Mouse (Mus musculus): ENCODE results near the gene Ppp2r2c. TPM values are rescaled to one million over a fixed set of nuclear protein-coding genes. Genes with fewer than 3 reads are reported as not detected.

Ppp2r2c gene
- polyA plus RNA-seq, 1 experiment: 0.60 TPM

DNA sequence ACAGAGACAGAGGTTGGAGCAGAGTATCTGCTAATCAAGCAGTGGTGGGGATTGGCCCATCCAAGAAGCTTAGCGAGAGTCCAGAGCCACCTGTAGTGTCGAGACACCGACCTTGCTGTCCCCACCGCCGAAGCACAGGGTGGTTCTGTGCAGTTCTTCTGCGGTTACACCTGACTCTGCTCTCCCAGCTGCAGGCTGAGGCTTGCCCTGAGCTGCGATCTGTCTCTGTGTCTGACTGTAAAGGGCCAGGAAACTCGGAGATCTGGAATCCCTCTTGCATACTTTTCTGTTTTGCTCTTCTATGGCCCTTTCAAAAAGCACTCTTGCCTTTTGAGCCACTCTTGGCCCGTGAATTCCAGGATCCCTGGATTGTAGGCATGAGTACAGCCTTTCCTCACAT is 36.4 kb downstream of the Ppp2r2c start:
- Histone ChIP-seq H3K27ac (ENCODE audit: control insufficient read depth, insufficient read depth, low read depth, low read length, poor library complexity) (no peak overlapping the region), H3K4me3 (replicated peaks; ENCODE audit: control insufficient read depth, low read depth, low read length) (no peak overlapping the region), H3K4me1 (ENCODE audit: control insufficient read depth, insufficient read depth, low read length) (no peaks in the 10 kb centered on the region)
- 66% methylated on average over 9 of the region's 9 CpGs for WGBS
- TF ChIP-seq POLR2A (IDR thresholded peaks at IDR 0.05; ENCODE audit: borderline replicate concordance, control insufficient read depth, low read depth, low read length) (no peak), CTCF (IDR thresholded peaks at IDR 0.05; ENCODE audit: control insufficient read depth, insufficient read depth, low read length) (no peak)

DNA sequence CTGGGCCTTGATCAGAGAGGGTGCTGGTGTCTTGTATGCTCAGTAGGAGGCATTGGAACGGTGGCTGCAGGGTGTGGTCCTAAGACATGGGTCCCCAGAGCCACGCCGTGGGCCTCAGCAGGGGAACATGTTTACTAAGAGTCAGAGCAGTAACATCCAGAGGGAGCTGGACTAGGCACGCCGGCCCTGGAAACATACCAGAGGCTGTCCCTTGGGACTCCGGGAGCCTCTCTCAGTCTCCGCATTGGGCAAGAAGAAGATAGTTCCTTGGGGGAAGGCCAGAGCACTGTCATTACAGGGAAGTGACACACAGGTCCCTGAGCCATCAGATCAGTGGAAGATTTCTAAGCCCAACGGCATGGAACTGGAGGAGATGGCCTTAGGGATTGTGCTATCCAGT is 36.9 kb downstream of the Ppp2r2c start:
- Histone ChIP-seq H3K4me1 (ENCODE audit: control insufficient read depth, insufficient read depth, low read length) (no peaks in the 10 kb centered on the region), H3K4me3 (replicated peaks; ENCODE audit: control insufficient read depth, low read depth, low read length) (no peak overlapping the region), H3K27ac (ENCODE audit: control insufficient read depth, insufficient read depth, low read depth, low read length, poor library complexity) (no peak overlapping the region)
- TF ChIP-seq CTCF (IDR thresholded peaks at IDR 0.05; ENCODE audit: control insufficient read depth, insufficient read depth, low read length): no peak
- TF ChIP-seq POLR2A (IDR thresholded peaks at IDR 0.05; ENCODE audit: borderline replicate concordance, control insufficient read depth, low read depth, low read length): no peak
- 75% methylated on average over 8 of the region's 8 CpGs for WGBS

GRCm38 (mm10) chr5:36907695-36908094 is 39.4 kb downstream of the Ppp2r2c start:
- WGBS: 47% methylated on average over 10 of the region's 10 CpGs
- H3K4me3 ChIP-seq (replicated peaks; ENCODE audit: control insufficient read depth, low read depth, low read length): no peak overlapping the region
- H3K4me1 ChIP-seq (ENCODE audit: control insufficient read depth, insufficient read depth, low read length): no peaks in the 10 kb centered on the region
- TF ChIP-seq POLR2A (IDR thresholded peaks at IDR 0.05; ENCODE audit: borderline replicate concordance, control insufficient read depth, low read depth, low read length): no peak
- TF ChIP-seq CTCF (IDR thresholded peaks at IDR 0.05; ENCODE audit: control insufficient read depth, insufficient read depth, low read length): no peak
- no peak overlapping the region for H3K27ac ChIP-seq (ENCODE audit: control insufficient read depth, insufficient read depth, low read depth, low read length, poor library complexity)

- no peak overlapping the region for H3K4me3 ChIP-seq (replicated peaks; ENCODE audit: control insufficient read depth, low read depth, low read length)
- WGBS: 78% methylated on average over 21 of the region's 21 CpGs
- H3K27ac ChIP-seq (ENCODE audit: control insufficient read depth, insufficient read depth, low read depth, low read length, poor library complexity): no peak overlapping the region
- no peaks in the 10 kb centered on the region for H3K4me1 ChIP-seq (ENCODE audit: control insufficient read depth, insufficient read depth, low read length)
- no peak for TF ChIP-seq POLR2A (IDR thresholded peaks at IDR 0.05; ENCODE audit: borderline replicate concordance, control insufficient read depth, low read depth, low read length)
- no peak for TF ChIP-seq CTCF (IDR thresholded peaks at IDR 0.05; ENCODE audit: control insufficient read depth, insufficient read depth, low read length)
Measured at GRCm38 (mm10) chr5:36909545-36909944, 41.2 kb downstream of the Ppp2r2c start.

DNA sequence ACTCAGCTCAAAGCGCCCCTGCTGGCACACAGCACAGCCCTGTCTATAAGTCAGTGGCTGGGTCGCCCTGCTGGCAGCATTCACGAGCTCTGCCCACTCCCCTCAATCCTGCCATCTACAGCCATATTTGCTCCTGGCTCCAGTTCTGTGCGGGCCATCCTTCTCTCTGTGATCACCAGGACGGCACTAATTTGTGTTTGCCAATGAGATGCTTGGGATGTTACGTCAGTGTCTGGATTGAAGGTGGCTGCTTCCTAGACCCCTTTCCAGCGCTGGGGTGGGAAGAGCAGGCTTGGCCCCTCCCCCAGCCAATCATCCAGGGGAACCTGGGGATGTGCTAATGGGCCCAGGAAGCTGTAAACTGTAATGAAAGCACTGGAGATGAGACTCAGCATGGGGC is 42.7 kb downstream of the Ppp2r2c start:
- 26% methylated on average over 7 of the region's 7 CpGs for WGBS
- TF ChIP-seq CTCF (IDR thresholded peaks at IDR 0.05; ENCODE audit: control insufficient read depth, insufficient read depth, low read length) (no peak), POLR2A (IDR thresholded peaks at IDR 0.05; ENCODE audit: borderline replicate concordance, control insufficient read depth, low read depth, low read length) (no peak)
- no peaks in the 10 kb centered on the region for H3K4me1 ChIP-seq (ENCODE audit: control insufficient read depth, insufficient read depth, low read length)
- no peak overlapping the region for H3K4me3 ChIP-seq (replicated peaks; ENCODE audit: control insufficient read depth, low read depth, low read length)
- H3K27ac ChIP-seq (ENCODE audit: control insufficient read depth, insufficient read depth, low read depth, low read length, poor library complexity): no peak overlapping the region

DNA sequence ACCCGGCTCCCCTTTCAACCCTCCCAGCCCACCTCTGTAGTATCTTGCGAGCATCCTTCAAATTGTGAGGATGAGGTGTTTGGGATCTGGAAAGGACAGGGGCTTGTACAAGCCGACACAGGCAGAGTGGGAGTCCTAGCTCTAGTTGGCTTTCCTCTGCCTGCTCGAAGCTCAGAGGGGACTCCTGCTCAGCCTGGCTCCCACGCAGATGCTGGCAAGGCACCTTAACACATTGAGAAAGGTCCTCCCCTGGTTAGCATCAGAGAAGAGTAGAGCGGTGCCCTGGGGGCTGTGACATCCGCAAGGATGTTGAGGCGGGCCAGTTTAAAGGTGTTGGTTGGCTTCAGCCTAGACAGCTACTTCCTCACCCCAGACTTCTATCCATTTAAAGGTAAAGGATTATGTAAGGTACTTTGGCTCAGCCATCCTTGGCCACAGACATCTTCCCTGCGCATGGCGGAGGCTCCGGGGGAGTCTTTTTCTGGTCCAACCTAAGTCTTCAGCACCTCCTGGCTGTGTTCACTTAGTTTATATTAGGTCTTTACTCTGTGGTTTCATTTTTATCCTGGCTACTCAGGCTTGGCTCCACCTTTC is 43.5 kb downstream of the Ppp2r2c start:
- no peak for TF ChIP-seq CTCF (IDR thresholded peaks at IDR 0.05; ENCODE audit: control insufficient read depth, insufficient read depth, low read length)
- no peak for TF ChIP-seq POLR2A (IDR thresholded peaks at IDR 0.05; ENCODE audit: borderline replicate concordance, control insufficient read depth, low read depth, low read length)
- no peak overlapping the region for H3K4me3 ChIP-seq (replicated peaks; ENCODE audit: control insufficient read depth, low read depth, low read length)

GRCm38 (mm10) chr5:36912602-36913310 is 44.4 kb downstream of the Ppp2r2c start:
- WGBS: 54% methylated on average over 14 of the region's 14 CpGs
- Histone ChIP-seq H3K27ac (ENCODE audit: control insufficient read depth, insufficient read depth, low read depth, low read length, poor library complexity) (no peak overlapping the region), H3K4me3 (replicated peaks; ENCODE audit: control insufficient read depth, low read depth, low read length) (no peak overlapping the region), H3K4me1 (ENCODE audit: control insufficient read depth, insufficient read depth, low read length) (no peaks in the 10 kb centered on the region)
- TF ChIP-seq POLR2A (IDR thresholded peaks at IDR 0.05; ENCODE audit: borderline replicate concordance, control insufficient read depth, low read depth, low read length) (no peak), CTCF (IDR thresholded peaks at IDR 0.05; ENCODE audit: control insufficient read depth, insufficient read depth, low read length) (no peak)

More for the DNA sequence above, 43.5 kb downstream of the Ppp2r2c start:
- WGBS: 50% methylated on average over 11 of the region's 11 CpGs
- Histone ChIP-seq H3K27ac (ENCODE audit: control insufficient read depth, insufficient read depth, low read depth, low read length, poor library complexity) (no peak overlapping the region), H3K4me1 (ENCODE audit: control insufficient read depth, insufficient read depth, low read length) (no peaks in the 10 kb centered on the region)

DNA sequence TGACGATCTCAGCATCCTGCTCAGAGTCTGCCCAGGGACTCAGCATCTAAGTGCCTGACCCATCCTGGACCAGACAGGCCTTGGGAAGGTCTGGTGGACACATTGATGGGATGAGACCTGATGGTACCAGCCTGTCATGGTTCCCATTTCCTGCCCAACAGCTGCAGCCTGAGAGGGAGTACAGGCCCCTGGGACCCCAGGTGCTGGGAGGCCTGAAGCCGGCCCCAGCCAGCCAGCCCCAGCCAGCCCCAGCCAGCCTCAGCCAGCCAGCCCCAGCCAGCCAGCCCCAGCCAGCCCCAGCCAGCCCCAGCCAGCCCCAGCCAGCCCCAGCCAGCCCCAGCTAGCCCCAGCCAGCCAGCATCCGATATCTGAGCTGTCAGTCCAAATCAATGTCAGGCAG is 46.9 kb downstream of the Ppp2r2c start:
- WGBS: 69% methylated on average over 3 of the region's 3 CpGs
- TF ChIP-seq CTCF (IDR thresholded peaks at IDR 0.05; ENCODE audit: control insufficient read depth, insufficient read depth, low read length): no peak
- no peak for TF ChIP-seq POLR2A (IDR thresholded peaks at IDR 0.05; ENCODE audit: borderline replicate concordance, control insufficient read depth, low read depth, low read length)
- Histone ChIP-seq H3K4me1 (ENCODE audit: control insufficient read depth, insufficient read depth, low read length) (no peaks in the 10 kb centered on the region), H3K27ac (ENCODE audit: control insufficient read depth, insufficient read depth, low read depth, low read length, poor library complexity) (no peak overlapping the region), H3K4me3 (replicated peaks; ENCODE audit: control insufficient read depth, low read depth, low read length) (no peak overlapping the region)
